Comparison of ENCODE assay signal across 13 mouse cellular contexts in the genomic region with DNA sequence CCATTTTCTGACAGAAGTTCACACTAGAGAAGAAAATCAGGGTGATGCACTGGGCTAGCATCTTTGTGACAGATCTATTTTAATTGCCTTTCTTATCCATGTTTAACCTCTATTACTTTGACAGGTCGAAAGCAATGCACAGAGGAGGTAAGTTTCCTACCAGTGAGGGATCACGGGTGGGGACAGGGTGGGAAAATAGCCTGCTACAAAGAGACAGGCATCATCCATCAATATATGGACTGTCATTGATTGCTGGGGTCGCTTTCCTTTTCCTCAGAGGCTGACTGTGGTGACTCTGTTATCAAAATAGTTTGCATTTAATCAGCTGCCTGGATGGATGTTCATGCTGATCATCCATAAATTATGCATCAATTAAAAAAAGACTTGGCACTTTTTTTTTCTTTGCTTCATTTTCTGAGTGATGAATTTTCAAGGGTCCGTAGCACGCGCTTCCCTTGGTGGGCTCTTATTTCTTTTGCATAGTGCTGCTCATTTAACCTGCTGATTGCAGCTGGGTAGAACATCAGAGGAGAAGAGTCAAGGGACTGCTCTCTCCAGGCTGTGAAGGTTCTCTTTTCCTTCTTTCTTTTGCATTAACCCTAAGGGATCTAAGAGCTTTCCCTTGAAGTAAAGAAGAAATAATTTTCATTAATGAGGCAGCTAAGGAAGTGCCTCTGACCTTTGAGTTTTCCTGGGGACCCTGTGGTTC.
"Had no signal": no experiment of that assay in that cellular context is flagged by ENCODE, and none has a peak within 500 bp of the region (broad histone marks: within the 10 kb centered on the region; RNA-seq: fewer than 3 reads in every experiment).

No protein-coding gene starts in this region.

- H3K4me1 ChIP-seq: limb, embryonic 13.5 days; neural tube, embryonic 12.5 days; stomach, embryonic 15.5 days had no signal

- H3K36me3 ChIP-seq: limb, embryonic 13.5 days; neural tube, embryonic 12.5 days; stomach, embryonic 15.5 days had no signal

- H3K4me3 ChIP-seq: layer of hippocampus, adult 2 months; limb, embryonic 13.5 days; neural tube, embryonic 12.5 days; stomach, embryonic 15.5 days had no signal

- H3K9ac ChIP-seq: limb, embryonic 13.5 days; liver, embryonic 14.5 days; neural tube, embryonic 12.5 days; stomach, embryonic 15.5 days had no signal

- H3K27ac ChIP-seq: kidney, postnatal 0 days; layer of hippocampus, adult 2 months; limb, embryonic 13.5 days; liver, embryonic 14.5 days; neural tube, embryonic 12.5 days; stomach, embryonic 15.5 days had no signal

- DNase-seq: kidney, adult 9 months; kidney, postnatal 36 days; left cerebral cortex, postnatal 4 days; lung, adult 18-20 months; right cerebral cortex, postnatal 14 days; thymus, adult 2 months; thymus, postnatal 25 days had no signal

- H3K27me3 ChIP-seq: limb, embryonic 13.5 days; neural tube, embryonic 12.5 days; stomach, embryonic 15.5 days had no signal

- H3K4me2 ChIP-seq: limb, embryonic 13.5 days; neural tube, embryonic 12.5 days; stomach, embryonic 15.5 days had no signal

- H3K9me3 ChIP-seq: limb, embryonic 13.5 days; neural tube, embryonic 12.5 days; stomach, embryonic 15.5 days had no signal
